Mouse (Mus musculus): ENCODE results near the gene Ncapd3. TPM values are rescaled to one million over a fixed set of nuclear protein-coding genes. Genes with fewer than 3 reads are reported as not detected.

Ncapd3 gene
- polyA plus RNA-seq, 1 experiment from 2014 or later = 17.7 TPM

DNA sequence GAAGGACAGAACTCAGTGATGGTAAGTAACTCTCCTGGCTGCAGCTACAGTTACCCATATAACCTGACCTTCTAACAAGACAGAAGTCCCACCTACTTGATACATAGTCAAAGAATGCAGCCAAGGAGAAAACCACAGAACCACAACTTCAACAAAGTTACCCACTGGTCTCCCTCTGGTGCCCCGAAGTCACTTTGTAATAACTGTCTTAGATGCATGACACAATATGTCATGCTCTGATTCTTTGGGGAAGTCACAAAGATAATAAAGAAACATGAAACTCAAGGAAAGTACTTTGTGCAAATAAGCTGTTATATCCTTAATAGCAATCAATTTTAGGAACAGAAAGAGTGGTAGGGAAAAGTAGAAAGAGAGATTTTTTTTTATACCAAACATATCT, 3.3 kb upstream of the Ncapd3 start:
- no peak overlapping the region; the same call in 1 of the 2 replicates for H3K4me3 ChIP-seq (replicated peaks; ENCODE audit: low read length)
- peaks cover 26% of the 10 kb centered on the region; the same call in 1 of the 2 replicates for H3K36me3 ChIP-seq (replicated peaks; ENCODE audit: control insufficient read depth, insufficient read depth)
- no peak overlapping the region for H3K27ac ChIP-seq
- 0 out of 2 replicates have a peak overlapping the region, but pooled peaks have one; percentile 87 for H3K9ac ChIP-seq
- WGBS = 92% methylated on average over 1 of the region's 1 CpGs
- H3K27me3 ChIP-seq (ENCODE audit: control insufficient read depth, insufficient read depth, low read length) = no peaks in the 10 kb centered on the region
- H3K4me1 ChIP-seq (replicated peaks; ENCODE audit: control insufficient read depth, insufficient read depth, low read length) = peaks cover 37% of the 10 kb centered on the region
- no peaks in the 10 kb centered on the region for H3K9me3 ChIP-seq (ENCODE audit: control insufficient read depth, low read length)
- peak overlapping the region; percentile 80 for H3K4me2 ChIP-seq (replicated peaks)
- DNase-seq (ENCODE audit: low spot score) = no peak
- no peak for ATAC-seq (ENCODE audit: low FRiP score)

DNA sequence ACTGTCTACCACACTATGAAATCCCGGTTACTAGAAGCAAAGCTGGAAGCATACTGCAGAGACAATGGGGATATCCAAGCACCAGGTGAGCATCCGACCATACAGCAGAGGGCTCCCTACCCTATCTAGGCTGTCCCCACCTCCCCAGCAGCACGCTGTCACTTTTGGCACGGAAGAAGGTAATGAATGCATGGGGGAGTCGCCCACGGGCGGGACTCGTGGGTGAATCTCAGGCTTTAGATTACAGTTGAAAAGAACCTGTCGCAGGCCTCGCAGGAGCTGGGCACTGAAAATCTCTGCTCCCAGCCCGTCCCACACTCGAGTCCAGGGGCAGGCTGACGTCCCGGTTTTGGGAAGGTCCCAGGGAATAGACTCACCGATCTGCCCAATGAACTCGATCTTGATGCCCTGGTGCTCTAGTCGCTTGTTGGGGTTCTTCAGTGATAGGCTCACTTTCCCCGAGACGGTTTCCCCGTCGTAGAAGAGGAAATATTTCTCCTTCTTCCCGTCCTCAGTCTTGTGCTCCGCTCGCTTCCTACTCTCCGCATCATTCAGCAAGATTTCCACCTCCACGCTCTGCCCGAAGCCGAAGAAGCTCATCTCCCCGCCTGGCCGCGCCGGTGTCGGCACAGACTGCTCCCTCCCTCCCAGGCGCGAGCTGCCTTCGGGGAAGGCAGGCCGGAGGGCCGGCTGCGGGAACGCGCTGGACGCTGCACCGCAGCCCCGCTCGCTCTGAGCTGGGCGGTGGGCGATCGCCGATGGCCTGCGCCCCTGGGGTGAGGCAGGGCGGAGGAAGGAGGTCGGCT, 750 bp upstream of the Ncapd3 start:
- H3K4me2 ChIP-seq (replicated peaks) = peak overlapping the region; percentile 80
- H3K4me1 ChIP-seq (replicated peaks; ENCODE audit: control insufficient read depth, insufficient read depth, low read length) = peaks cover 42% of the 10 kb centered on the region
- peak overlapping the region; percentile 75 for H3K4me3 ChIP-seq (replicated peaks; ENCODE audit: low read length)
- H3K36me3 ChIP-seq (replicated peaks; ENCODE audit: control insufficient read depth, insufficient read depth) = 0 out of 2 replicates have a peak, but pooled peaks cover 12% of the 10 kb centered on the region
- DNase-seq (ENCODE audit: low spot score) (peak; percentile 61), ATAC-seq (ENCODE audit: low FRiP score) (peak; percentile 12)
- peak overlapping the region; percentile 87 for H3K9ac ChIP-seq
- H3K27ac ChIP-seq = peak overlapping the region; percentile 82
- H3K9me3 ChIP-seq (ENCODE audit: control insufficient read depth, low read length) = no peaks in the 10 kb centered on the region
- H3K27me3 ChIP-seq (ENCODE audit: control insufficient read depth, insufficient read depth, low read length) = no peaks in the 10 kb centered on the region
- WGBS = under 1% methylated on average over 52 of the region's 52 CpGs

DNA sequence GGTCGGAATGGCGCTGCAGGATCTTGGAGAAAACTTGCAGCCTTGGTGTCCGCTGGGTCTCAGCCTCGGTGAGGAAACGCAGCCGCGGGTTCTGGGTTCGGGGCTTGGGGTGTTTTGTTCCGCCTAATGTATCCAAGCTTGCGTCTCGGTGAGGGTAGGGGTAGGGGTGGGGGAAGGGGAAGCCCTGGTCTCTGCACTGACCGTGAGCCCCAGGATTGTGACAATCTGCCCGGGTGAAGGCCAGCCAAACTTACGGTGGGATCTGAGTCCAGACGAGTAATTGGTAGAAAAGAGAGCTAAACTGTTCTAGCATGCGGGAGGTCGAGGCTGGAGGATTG, 757 bp downstream of the Ncapd3 start:
- Histone ChIP-seq H3K27me3 (ENCODE audit: control insufficient read depth, insufficient read depth, low read length) (no peaks in the 10 kb centered on the region), H3K36me3 (replicated peaks; ENCODE audit: control insufficient read depth, insufficient read depth) (0 out of 2 replicates have a peak, but pooled peaks cover 5% of the 10 kb centered on the region), H3K27ac (no peak overlapping the region; the same call in 1 of the 2 replicates), H3K4me2 (replicated peaks) (peak overlapping the region; percentile 90), H3K9ac (peak overlapping the region; percentile 74), H3K4me3 (replicated peaks; ENCODE audit: low read length) (peak overlapping the region; percentile 75), H3K4me1 (replicated peaks; ENCODE audit: control insufficient read depth, insufficient read depth, low read length) (peaks cover 42% of the 10 kb centered on the region), H3K9me3 (ENCODE audit: control insufficient read depth, low read length) (no peaks in the 10 kb centered on the region)
- WGBS = 0% methylated on average over 17 of the region's 17 CpGs
- no peak for DNase-seq (ENCODE audit: low spot score)
- ATAC-seq (ENCODE audit: low FRiP score) = peak; percentile 57

DNA sequence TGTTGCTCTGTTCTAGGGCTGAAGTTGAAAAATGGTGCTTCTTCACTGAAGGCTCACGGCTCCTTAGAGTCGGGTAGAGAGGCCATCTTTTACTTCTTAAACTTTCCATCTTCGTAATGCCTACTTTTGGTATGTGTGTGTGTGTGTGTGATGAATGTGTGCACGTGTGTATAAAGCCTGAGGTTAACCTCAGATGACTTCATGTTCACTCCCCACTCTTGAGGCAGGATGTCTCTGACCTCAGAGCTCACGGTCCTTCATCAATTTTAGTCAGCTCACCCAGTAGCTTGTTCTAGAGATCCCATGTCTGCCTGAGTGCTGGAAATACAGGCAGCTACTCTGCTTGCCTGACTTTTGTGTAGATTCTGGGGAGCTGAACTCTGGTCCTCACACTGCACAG, 13.9 kb downstream of the Ncapd3 start:
- H3K27ac ChIP-seq = no peak overlapping the region
- DNase-seq (ENCODE audit: low spot score) = no peak
- no peak overlapping the region for H3K4me3 ChIP-seq (replicated peaks; ENCODE audit: low read length)
- no peak overlapping the region for H3K4me2 ChIP-seq (replicated peaks)
- no peaks in the 10 kb centered on the region for H3K9me3 ChIP-seq (ENCODE audit: control insufficient read depth, low read length)
- no peak for ATAC-seq (ENCODE audit: low FRiP score)
- H3K4me1 ChIP-seq (replicated peaks; ENCODE audit: control insufficient read depth, insufficient read depth, low read length) = no peaks in the 10 kb centered on the region
- H3K36me3 ChIP-seq (replicated peaks; ENCODE audit: control insufficient read depth, insufficient read depth) = peaks cover 89% of the 10 kb centered on the region
- H3K9ac ChIP-seq = no peak overlapping the region
- WGBS = 91% methylated on average over 5 of the region's 5 CpGs
- H3K27me3 ChIP-seq (ENCODE audit: control insufficient read depth, insufficient read depth, low read length) = no peaks in the 10 kb centered on the region

DNA sequence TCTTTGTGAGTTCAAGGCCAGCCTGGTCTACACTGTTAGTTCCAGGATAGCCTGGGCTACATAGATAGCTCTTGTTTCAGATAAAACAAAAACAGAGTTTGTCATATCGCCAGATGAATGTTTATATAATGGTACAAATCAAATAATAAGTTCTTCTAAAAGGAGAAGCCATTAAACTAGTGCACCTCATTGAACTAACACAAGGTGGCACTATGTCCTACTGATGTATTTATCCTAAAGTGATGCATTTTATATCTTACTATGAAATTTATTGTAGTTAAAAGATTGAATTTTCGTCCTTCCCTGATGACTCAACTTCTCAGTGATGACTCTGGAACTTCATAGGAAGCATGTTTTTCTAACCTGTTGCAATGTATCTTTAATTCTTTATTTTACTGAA, 19.5 kb downstream of the Ncapd3 start:
- H3K9me3 ChIP-seq (ENCODE audit: control insufficient read depth, low read length) = no peaks in the 10 kb centered on the region
- no peak for ATAC-seq (ENCODE audit: low FRiP score)
- peaks cover 87% of the 10 kb centered on the region for H3K36me3 ChIP-seq (replicated peaks; ENCODE audit: control insufficient read depth, insufficient read depth)
- 93% methylated on average over 2 of the region's 2 CpGs for WGBS
- DNase-seq (ENCODE audit: low spot score) = no peak
- H3K4me2 ChIP-seq (replicated peaks) = no peak overlapping the region
- H3K9ac ChIP-seq = no peak overlapping the region
- H3K27me3 ChIP-seq (ENCODE audit: control insufficient read depth, insufficient read depth, low read length) = no peaks in the 10 kb centered on the region
- no peak overlapping the region for H3K4me3 ChIP-seq (replicated peaks; ENCODE audit: low read length)
- no peaks in the 10 kb centered on the region for H3K4me1 ChIP-seq (replicated peaks; ENCODE audit: control insufficient read depth, insufficient read depth, low read length)
- H3K27ac ChIP-seq = no peak overlapping the region

DNA sequence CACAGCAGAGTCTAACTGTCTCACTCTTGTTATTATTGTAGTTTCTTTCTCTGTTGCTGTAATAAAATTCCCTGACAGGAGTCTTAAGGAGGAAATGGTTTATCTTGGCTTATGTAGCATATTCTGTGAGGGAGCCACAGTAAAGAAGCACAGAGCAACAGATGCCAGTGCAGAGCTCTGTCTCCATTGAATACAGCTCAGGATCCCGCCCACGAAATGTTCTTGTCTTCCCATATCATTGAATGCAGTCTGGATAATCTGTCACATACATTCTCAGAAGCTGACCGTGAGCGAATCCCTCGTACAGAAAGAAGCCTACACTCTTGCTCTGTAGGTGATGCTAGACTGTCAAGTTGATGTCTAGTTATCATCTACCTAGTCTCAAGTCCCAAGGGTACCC, 28.4 kb downstream of the Ncapd3 start:
- DNase-seq (ENCODE audit: low spot score) (no peak), ATAC-seq (ENCODE audit: low FRiP score) (no peak)
- no peaks in the 10 kb centered on the region for H3K9me3 ChIP-seq (ENCODE audit: control insufficient read depth, low read length)
- H3K9ac ChIP-seq = no peak overlapping the region
- H3K27ac ChIP-seq = no peak overlapping the region
- H3K27me3 ChIP-seq (ENCODE audit: control insufficient read depth, insufficient read depth, low read length) = no peaks in the 10 kb centered on the region
- peaks cover 94% of the 10 kb centered on the region for H3K36me3 ChIP-seq (replicated peaks; ENCODE audit: control insufficient read depth, insufficient read depth)
- H3K4me2 ChIP-seq (replicated peaks) = no peak overlapping the region
- no peaks in the 10 kb centered on the region for H3K4me1 ChIP-seq (replicated peaks; ENCODE audit: control insufficient read depth, insufficient read depth, low read length)
- no peak overlapping the region for H3K4me3 ChIP-seq (replicated peaks; ENCODE audit: low read length)
- WGBS = 97% methylated on average over 5 of the region's 5 CpGs

DNA sequence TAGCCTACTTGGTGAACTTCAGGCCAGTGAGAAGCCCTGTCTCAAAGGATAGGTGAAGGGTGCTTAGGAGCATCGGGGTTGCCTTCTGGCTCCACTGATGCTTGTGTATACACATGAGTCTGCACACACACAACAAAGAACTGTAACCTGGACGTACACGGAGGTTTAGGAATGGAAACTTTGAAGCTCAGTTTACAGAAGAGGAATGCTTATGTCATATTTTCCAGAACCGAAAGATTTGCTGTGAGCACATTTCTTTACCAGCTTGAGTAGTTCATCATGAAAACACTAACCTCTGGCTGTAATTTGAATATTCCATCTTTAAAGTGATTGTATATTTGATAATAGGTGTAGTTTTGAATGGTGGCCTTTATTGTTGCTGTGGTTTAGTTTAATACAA, 40.9 kb downstream of the Ncapd3 start:
- no peaks in the 10 kb centered on the region for H3K27me3 ChIP-seq (ENCODE audit: control insufficient read depth, insufficient read depth, low read length)
- WGBS = 97% methylated on average over 4 of the region's 4 CpGs
- H3K36me3 ChIP-seq (replicated peaks; ENCODE audit: control insufficient read depth, insufficient read depth) = peaks cover 87% of the 10 kb centered on the region
- no peak overlapping the region for H3K4me3 ChIP-seq (replicated peaks; ENCODE audit: low read length)
- no peaks in the 10 kb centered on the region for H3K9me3 ChIP-seq (ENCODE audit: control insufficient read depth, low read length)
- ATAC-seq (ENCODE audit: low FRiP score) (no peak), DNase-seq (ENCODE audit: low spot score) (no peak)
- H3K27ac ChIP-seq = no peak overlapping the region
- H3K4me1 ChIP-seq (replicated peaks; ENCODE audit: control insufficient read depth, insufficient read depth, low read length) = no peaks in the 10 kb centered on the region
- no peak overlapping the region for H3K9ac ChIP-seq
- H3K4me2 ChIP-seq (replicated peaks) = no peak overlapping the region

DNA sequence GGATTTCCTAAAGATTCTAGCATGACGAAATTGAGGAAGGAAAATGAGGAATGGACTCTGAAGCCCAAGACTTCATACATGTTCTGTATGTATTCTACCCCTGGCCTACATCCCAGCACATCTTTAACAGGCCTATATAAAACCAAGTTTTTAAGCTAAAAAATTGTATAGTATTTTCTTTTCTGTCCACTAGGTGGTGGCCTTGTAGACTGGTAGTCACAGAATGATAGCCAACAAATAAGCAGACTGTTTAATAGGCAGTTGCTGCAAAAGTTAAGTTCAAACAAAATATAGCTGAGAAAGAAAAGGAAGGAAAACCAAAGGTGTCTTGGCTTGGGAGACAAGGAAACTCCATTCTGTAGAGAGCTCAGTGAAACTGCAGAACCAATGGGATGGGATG, 44.7 kb downstream of the Ncapd3 start:
- H3K4me3 ChIP-seq (replicated peaks; ENCODE audit: low read length) = no peak overlapping the region
- H3K4me1 ChIP-seq (replicated peaks; ENCODE audit: control insufficient read depth, insufficient read depth, low read length) = no peaks in the 10 kb centered on the region
- H3K27ac ChIP-seq = no peak overlapping the region
- H3K9ac ChIP-seq = no peak overlapping the region
- DNase-seq (ENCODE audit: low spot score) = peak; percentile 39
- WGBS = 85% methylated on average over 1 of the region's 1 CpGs
- H3K4me2 ChIP-seq (replicated peaks) = no peak overlapping the region
- no peak for ATAC-seq (ENCODE audit: low FRiP score)
- no peaks in the 10 kb centered on the region for H3K9me3 ChIP-seq (ENCODE audit: control insufficient read depth, low read length)
- no peaks in the 10 kb centered on the region for H3K27me3 ChIP-seq (ENCODE audit: control insufficient read depth, insufficient read depth, low read length)
- peaks cover 71% of the 10 kb centered on the region for H3K36me3 ChIP-seq (replicated peaks; ENCODE audit: control insufficient read depth, insufficient read depth)

DNA sequence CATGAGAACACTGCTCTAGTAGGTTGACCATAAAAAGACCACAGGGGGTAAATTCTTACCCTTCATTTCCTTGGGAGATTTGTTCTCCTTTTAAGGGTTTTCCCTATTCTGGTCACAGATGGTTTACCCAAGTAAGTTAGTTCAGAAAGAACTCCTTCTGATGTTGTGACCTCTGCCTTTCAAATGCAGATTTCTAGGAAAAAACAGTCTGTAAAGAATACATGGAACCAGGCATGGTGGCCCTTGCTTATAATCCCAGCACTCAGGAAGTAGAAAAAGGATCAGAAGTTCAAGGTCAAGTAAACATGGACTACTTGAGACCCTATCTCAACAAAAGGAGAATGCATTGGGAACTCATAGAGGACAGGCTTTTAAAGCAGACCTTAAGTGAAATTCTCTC, 45.8 kb downstream of the Ncapd3 start:
- Histone ChIP-seq H3K9ac (no peak overlapping the region), H3K27ac (no peak overlapping the region), H3K4me1 (replicated peaks; ENCODE audit: control insufficient read depth, insufficient read depth, low read length) (no peaks in the 10 kb centered on the region), H3K27me3 (ENCODE audit: control insufficient read depth, insufficient read depth, low read length) (no peaks in the 10 kb centered on the region), H3K4me3 (replicated peaks; ENCODE audit: low read length) (no peak overlapping the region), H3K4me2 (replicated peaks) (no peak overlapping the region), H3K36me3 (replicated peaks; ENCODE audit: control insufficient read depth, insufficient read depth) (peaks cover 68% of the 10 kb centered on the region), H3K9me3 (ENCODE audit: control insufficient read depth, low read length) (no peaks in the 10 kb centered on the region)
- DNase-seq (ENCODE audit: low spot score) = no peak
- no peak for ATAC-seq (ENCODE audit: low FRiP score)
